Mouse (Mus musculus) limb, embryonic 14.5 days (tissue): ENCODE data around the gene Fam102a. TPM values are rescaled to one million over a fixed set of nuclear protein-coding genes. Genes with fewer than 3 reads are reported as not detected.
A peak's percentile ranks its signal among the peaks of the same experiment; 100 is the strongest.

Source experiments
- ATAC-seq: fragments of 200-750 bp; cut with Nextera tagmentation; 2 replicates; pipeline ENCODE4 v1.8.0; 2017; ENCODE audit warnings: low read depth, moderate number of reproducible peaks, moderate TSS enrichment; ENCODE audit not compliant: low FRiP score
- DNase-seq: peaks from one replicate; pipeline ENCODE4 v3.0.0-alpha.2; 2015; ENCODE audit warnings: low spot score
- H3K27ac ChIP-seq: fragments of 300-500 bp; sonication (generic); replicated peaks from 2 replicates; pipeline ENCODE4 v1.5.1; 2014; ENCODE audit warnings: low read depth, mild to moderate bottlenecking, low read length, moderate library complexity, mixed read lengths
- H3K27me3 ChIP-seq: fragments of 300-500 bp; sonication (generic); 2 replicates; pipeline ENCODE4 v1.6.1; 2014; ENCODE audit warnings: low read length, mixed read lengths; ENCODE audit not compliant: control insufficient read depth, insufficient read depth
- H3K36me3 ChIP-seq: fragments of 300-500 bp; sonication (generic); 2 replicates; pipeline ENCODE4 v1.6.1; 2014; ENCODE audit warnings: mild to moderate bottlenecking, low read length, moderate library complexity, mixed read lengths; ENCODE audit not compliant: control insufficient read depth, insufficient read depth
- H3K4me1 ChIP-seq: fragments of 300-500 bp; sonication (generic); 2 replicates; pipeline ENCODE4 v1.6.1; 2014; ENCODE audit warnings: antibody characterized with exemption, low read length, mixed read lengths; ENCODE audit not compliant: control insufficient read depth, insufficient read depth
- H3K4me2 ChIP-seq: fragments of 300-500 bp; sonication (generic); replicated peaks from 2 replicates; pipeline ENCODE4 v1.6.1; 2014; ENCODE audit warnings: low read depth, mild to moderate bottlenecking, low read length, moderate library complexity; ENCODE audit not compliant: severe bottlenecking
- H3K4me3 ChIP-seq: fragments of 300-500 bp; sonication (generic); replicated peaks from 2 replicates; pipeline ENCODE4 v1.5.1; 2014; ENCODE audit warnings: low read length
- H3K9ac ChIP-seq: fragments of 300-500 bp; sonication (generic); 2 replicates; pipeline ENCODE4 v1.6.1; 2014; ENCODE audit warnings: mild to moderate bottlenecking, low read depth, low read length, moderate library complexity; ENCODE audit not compliant: severe bottlenecking
- H3K9me3 ChIP-seq: fragments of 300-500 bp; sonication (generic); 2 replicates; pipeline ENCODE4 v1.6.1; 2016; ENCODE audit warnings: low read length; ENCODE audit not compliant: control insufficient read depth
- POLR2A ChIP-seq: fragments of 200-500 bp; IDR thresholded peaks from 2 replicates; pipeline ENCODE4 v1.8.0; 2012; ENCODE audit warnings: inconsistent platforms, mild to moderate bottlenecking, moderate library complexity, borderline replicate concordance; ENCODE audit not compliant: insufficient read depth, insufficient read length; ENCODE audit errors: extremely low read depth
- WGBS: fragments of 180-500 bp; shearing (Covaris S2); extraction: QIAGEN DNeasy Blood & Tissue Kit; methylation state at CpG from one replicate; pipeline ENCODE4 v1.1.7; 2014; 5-methylcytosine and 5-hydroxymethylcytosine counted together
- polyA plus RNA-seq, 2 experiments: library from polyadenylated mRNA; depleted of rRNA in 1 of 2; stranded (reverse) in 1 of 2; unstranded in 1 of 2; fragments of >200 nt; fragmentation: Nextera tagmentation in 1 of 2; extraction: Ambion mirVana in 1 of 2; gene quantifications; 2 replicates each; pipeline versions ENCODE4 v1.2.1 to v1.2.3; 2012 to 2014

Fam102a gene
- polyA plus RNA-seq, 2 experiments = 15.3 to 17.2 TPM

DNA sequence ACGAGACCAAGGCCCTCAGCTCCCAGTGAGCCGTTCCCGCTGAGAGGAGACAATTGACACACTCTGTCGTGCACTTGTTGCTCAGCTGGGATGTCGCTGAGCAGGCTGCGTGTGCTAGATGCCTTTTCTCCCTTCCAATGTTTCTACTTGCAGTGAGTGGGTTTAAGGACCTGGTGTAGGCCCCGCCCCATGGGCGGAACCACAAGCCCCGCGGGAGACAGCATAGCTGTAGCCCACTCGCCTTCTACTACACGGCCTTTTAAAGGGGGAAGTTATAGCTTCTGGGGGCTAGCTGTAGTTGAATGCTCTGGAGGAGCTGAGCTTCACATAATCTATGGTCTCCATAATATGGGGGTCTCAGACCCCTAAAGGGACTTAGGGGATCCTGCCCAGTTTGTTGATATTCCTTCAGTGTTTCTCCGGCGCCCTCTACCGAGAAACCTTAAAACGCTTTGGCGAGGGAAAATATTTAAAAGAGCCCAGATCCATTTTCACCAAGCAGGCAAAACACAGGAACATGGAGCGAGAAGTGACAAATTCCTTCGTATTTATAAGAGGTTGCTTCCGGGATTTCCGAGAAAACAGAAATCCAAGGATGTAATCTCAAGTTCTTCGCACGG lies 75.6 kb downstream of the Fam102a start:
- WGBS = 17% methylated on average over 23 of the region's 23 CpGs
- Histone ChIP-seq H3K27ac (no peak overlapping the region), H3K9me3 (no peaks in the 10 kb centered on the region), H3K27me3 (no peaks in the 10 kb centered on the region), H3K9ac (peak overlapping the region; percentile 6; the same call in 1 of the 2 replicates), H3K4me3 (peak overlapping the region; percentile 29), H3K36me3 (peaks cover 24% of the 10 kb centered on the region), H3K4me2 (peak overlapping the region; percentile 44), H3K4me1 (peaks cover 22% of the 10 kb centered on the region)
- no peak for TF ChIP-seq POLR2A
- ATAC-seq (no peak), DNase-seq (peak; percentile 59)

DNA sequence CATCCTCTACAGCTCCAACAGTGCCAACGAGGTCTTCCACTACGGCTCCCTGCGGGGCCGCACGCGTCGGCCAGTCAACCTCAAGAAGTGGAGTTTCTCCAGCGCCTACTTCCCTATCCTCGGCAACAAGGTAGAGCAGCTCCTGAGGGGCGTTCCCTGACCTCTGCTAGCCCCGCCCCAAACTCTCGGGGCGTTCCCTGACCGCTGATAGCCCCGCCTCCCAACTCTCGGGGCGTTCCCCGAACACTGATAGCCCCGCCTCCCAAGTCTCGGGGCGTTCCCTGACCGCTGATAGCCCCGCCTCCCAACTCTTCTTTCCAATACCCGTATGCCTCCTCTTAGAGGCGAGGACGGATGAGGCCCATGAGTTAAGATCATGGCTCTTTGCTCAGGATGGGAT lies 77.1 kb downstream of the Fam102a start:
- no peak overlapping the region for H3K4me2 ChIP-seq
- 70% methylated on average over 26 of the region's 26 CpGs for WGBS
- no peak for ATAC-seq
- no peak for DNase-seq
- TF ChIP-seq POLR2A = no peak
- H3K4me1 ChIP-seq = peaks cover 20% of the 10 kb centered on the region
- no peak overlapping the region for H3K27ac ChIP-seq
- no peaks in the 10 kb centered on the region for H3K9me3 ChIP-seq
- no peak overlapping the region for H3K4me3 ChIP-seq
- H3K36me3 ChIP-seq = peaks cover 34% of the 10 kb centered on the region
- H3K9ac ChIP-seq = no peak overlapping the region
- no peaks in the 10 kb centered on the region for H3K27me3 ChIP-seq

DNA sequence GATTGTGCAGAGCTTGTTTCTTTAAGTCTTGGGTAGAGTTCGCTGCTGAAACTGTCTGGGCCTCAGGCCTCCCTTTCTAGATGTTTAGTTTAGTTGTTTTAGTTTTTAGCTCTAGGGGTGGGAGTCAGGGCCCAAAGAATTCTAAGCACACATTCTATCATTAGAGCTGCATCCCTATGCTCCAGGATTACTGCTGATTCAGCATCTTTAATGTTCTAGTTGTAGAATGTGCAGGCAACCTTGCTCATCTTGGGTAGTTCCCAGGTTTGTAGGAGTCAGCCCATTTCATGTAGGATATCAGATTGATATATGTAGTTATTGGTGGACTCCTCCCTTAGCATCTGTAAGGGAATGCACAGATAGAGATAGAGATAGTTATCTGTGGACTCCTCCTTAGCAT lies 82.0 kb downstream of the Fam102a start:
- ATAC-seq (no peak), DNase-seq (no peak)
- Histone ChIP-seq H3K27ac (no peak overlapping the region), H3K27me3 (no peaks in the 10 kb centered on the region), H3K9me3 (no peaks in the 10 kb centered on the region; the same call in 1 of the 2 replicates), H3K4me3 (no peak overlapping the region), H3K9ac (no peak overlapping the region), H3K4me1 (peaks cover 29% of the 10 kb centered on the region), H3K36me3 (peaks cover 50% of the 10 kb centered on the region), H3K4me2 (no peak overlapping the region)
- no peak for TF ChIP-seq POLR2A
- 97% methylated on average over 1 of the region's 1 CpGs for WGBS

DNA sequence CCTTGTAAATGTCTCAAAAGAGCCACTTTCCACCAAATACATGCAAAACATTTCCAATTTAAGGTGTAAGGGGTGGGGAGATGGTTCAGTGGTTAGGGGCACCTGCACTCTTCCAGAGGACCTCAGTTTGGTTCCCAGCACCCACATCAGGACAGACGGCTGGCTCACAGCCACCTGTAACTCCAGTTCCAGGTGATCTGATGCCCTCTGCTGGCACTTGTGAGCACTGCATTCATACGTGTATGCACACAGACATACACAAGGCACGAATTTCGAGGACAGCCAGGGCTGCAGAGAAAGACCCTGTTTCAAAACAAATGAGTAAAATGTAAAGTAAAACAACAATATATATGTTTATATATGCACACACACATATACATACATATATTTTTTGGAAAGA lies 82.5 kb downstream of the Fam102a start:
- Histone ChIP-seq H3K4me3 (no peak overlapping the region), H3K4me1 (peaks cover 29% of the 10 kb centered on the region), H3K27me3 (no peaks in the 10 kb centered on the region), H3K36me3 (peaks cover 46% of the 10 kb centered on the region), H3K9me3 (no peaks in the 10 kb centered on the region; the same call in 1 of the 2 replicates), H3K9ac (no peak overlapping the region), H3K4me2 (no peak overlapping the region), H3K27ac (no peak overlapping the region)
- 91% methylated on average over 4 of the region's 4 CpGs for WGBS
- no peak for ATAC-seq
- TF ChIP-seq POLR2A = no peak
- no peak for DNase-seq

DNA sequence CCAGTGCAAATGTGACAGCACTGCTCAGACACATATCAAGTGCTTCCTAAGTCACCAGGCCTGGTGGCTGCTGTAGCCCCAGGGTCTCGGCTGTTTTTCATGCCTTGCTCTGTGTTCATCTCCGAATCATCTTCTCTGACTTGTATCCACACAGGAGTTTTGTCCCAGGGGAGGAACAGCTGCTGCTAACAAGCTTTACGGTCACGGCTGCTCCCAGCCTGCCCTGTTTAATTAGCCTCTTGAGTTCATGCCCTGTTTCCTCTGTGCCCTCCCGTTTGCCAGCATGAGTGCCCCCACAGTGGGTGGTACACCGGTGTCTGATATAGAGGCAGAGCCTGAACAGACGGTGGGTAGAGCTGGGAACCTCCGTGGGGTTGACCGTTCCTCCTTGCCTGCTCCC lies 82.9 kb downstream of the Fam102a start:
- no peak overlapping the region for H3K4me2 ChIP-seq
- WGBS = 66% methylated on average over 9 of the region's 9 CpGs
- ATAC-seq (no peak), DNase-seq (no peak)
- TF ChIP-seq POLR2A = no peak
- no peaks in the 10 kb centered on the region; the same call in 1 of the 2 replicates for H3K9me3 ChIP-seq
- H3K27ac ChIP-seq = no peak overlapping the region
- H3K9ac ChIP-seq = no peak overlapping the region
- peaks cover 44% of the 10 kb centered on the region for H3K36me3 ChIP-seq
- no peak overlapping the region for H3K4me3 ChIP-seq
- no peaks in the 10 kb centered on the region for H3K27me3 ChIP-seq
- H3K4me1 ChIP-seq = peaks cover 29% of the 10 kb centered on the region

Other genes starting within 250 kb of the Fam102a start
- 56.4 and 63.1 TPM in 2 replicates for gene Golga2, start 247.9 kb upstream of the Fam102a start, polyA plus RNA-seq (2012; rRNA removed)
- gene Golga2, start 247.9 kb upstream of the Fam102a start, polyA plus RNA-seq (2014; fragmentation: Nextera tagmentation; extraction: Ambion mirVana) = 32.4 and 33.3 TPM in 2 replicates
- gene Swi5, start 247.3 kb upstream of the Fam102a start, polyA plus RNA-seq (2012; rRNA removed) = 272 and 324 TPM in 2 replicates
- gene Swi5, start 247.3 kb upstream of the Fam102a start, polyA plus RNA-seq (2014; fragmentation: Nextera tagmentation; extraction: Ambion mirVana) = 221 and 244 TPM in 2 replicates
- gene Ciz1, start 183.0 kb upstream of the Fam102a start, polyA plus RNA-seq (2012; rRNA removed) = 196 and 266 TPM in 2 replicates
- 39.5 and 46.5 TPM in 2 replicates for gene Ciz1, start 183.0 kb upstream of the Fam102a start, polyA plus RNA-seq (2014; fragmentation: Nextera tagmentation; extraction: Ambion mirVana)
- 318 and 459 TPM in 2 replicates for gene Dnm1, start 182.0 kb upstream of the Fam102a start, polyA plus RNA-seq (2012; rRNA removed)
- 46.0 and 60.1 TPM in 2 replicates for gene Dnm1, start 182.0 kb upstream of the Fam102a start, polyA plus RNA-seq (2014; fragmentation: Nextera tagmentation; extraction: Ambion mirVana)
- gene 1110008P14Rik, start 153.4 kb upstream of the Fam102a start, polyA plus RNA-seq (2012; rRNA removed) = 51.3 and 76.1 TPM in 2 replicates
- gene 1110008P14Rik, start 153.4 kb upstream of the Fam102a start, polyA plus RNA-seq (2014; fragmentation: Nextera tagmentation; extraction: Ambion mirVana) = 55.3 and 66.9 TPM in 2 replicates
- gene Lcn2, start 147.1 kb upstream of the Fam102a start, polyA plus RNA-seq (2012; rRNA removed) = 1.3 and 2.4 TPM in 2 replicates
- gene Lcn2, start 147.1 kb upstream of the Fam102a start, polyA plus RNA-seq (2014; fragmentation: Nextera tagmentation; extraction: Ambion mirVana) = 0.97 and 2.8 TPM in 2 replicates
- gene Ptges2, start 139.4 kb upstream of the Fam102a start, polyA plus RNA-seq (2012; rRNA removed) = 29.3 and 30.5 TPM in 2 replicates
- 26.5 and 30.3 TPM in 2 replicates for gene Ptges2, start 139.4 kb upstream of the Fam102a start, polyA plus RNA-seq (2014; fragmentation: Nextera tagmentation; extraction: Ambion mirVana)
- 4.5 and 5.1 TPM in 2 replicates for gene Naif1, start 84.9 kb upstream of the Fam102a start, polyA plus RNA-seq (2012; rRNA removed)
- 4.2 and 5.4 TPM in 2 replicates for gene Naif1, start 84.9 kb upstream of the Fam102a start, polyA plus RNA-seq (2014; fragmentation: Nextera tagmentation; extraction: Ambion mirVana)
- gene Slc25a25, start 83.9 kb upstream of the Fam102a start, polyA plus RNA-seq (2012; rRNA removed) = 17.4 and 19.2 TPM in 2 replicates
- 12.7 and 15.1 TPM in 2 replicates for gene Slc25a25, start 83.9 kb upstream of the Fam102a start, polyA plus RNA-seq (2014; fragmentation: Nextera tagmentation; extraction: Ambion mirVana)
- gene Dpm2, start 35.5 kb downstream of the Fam102a start, polyA plus RNA-seq (2012; rRNA removed) = 146 and 178 TPM in 2 replicates
- 122 TPM in 2 replicates for gene Dpm2, start 35.5 kb downstream of the Fam102a start, polyA plus RNA-seq (2014; fragmentation: Nextera tagmentation; extraction: Ambion mirVana)
- gene Pip5kl1, start 39.5 kb downstream of the Fam102a start, polyA plus RNA-seq (2012; rRNA removed) = 1.9 and 3.1 TPM in 2 replicates
- gene Pip5kl1, start 39.5 kb downstream of the Fam102a start, polyA plus RNA-seq (2014; fragmentation: Nextera tagmentation; extraction: Ambion mirVana) = 0.43 and 1.3 TPM in 2 replicates
- gene 9430097D07Rik, start 40.4 kb downstream of the Fam102a start, polyA plus RNA-seq (2012; rRNA removed) = 0.09 TPM in 1 of 2 replicates, not detected in the other
- gene 9430097D07Rik, start 40.4 kb downstream of the Fam102a start, polyA plus RNA-seq (2014; fragmentation: Nextera tagmentation; extraction: Ambion mirVana) = 0.17 TPM in 1 of 2 replicates, not detected in the other
- 31.8 and 44.9 TPM in 2 replicates for gene St6galnac4, start 51.8 kb downstream of the Fam102a start, polyA plus RNA-seq (2012; rRNA removed)
- 33.3 and 33.9 TPM in 2 replicates for gene St6galnac4, start 51.8 kb downstream of the Fam102a start, polyA plus RNA-seq (2014; fragmentation: Nextera tagmentation; extraction: Ambion mirVana)
- gene St6galnac6, start 64.4 kb downstream of the Fam102a start, polyA plus RNA-seq (2012; rRNA removed) = 39.2 and 52.9 TPM in 2 replicates
- gene St6galnac6, start 64.4 kb downstream of the Fam102a start, polyA plus RNA-seq (2014; fragmentation: Nextera tagmentation; extraction: Ambion mirVana) = 10.7 and 11.7 TPM in 2 replicates
- 25.5 and 26.7 TPM in 2 replicates for gene Ak1, start 86.4 kb downstream of the Fam102a start, polyA plus RNA-seq (2012; rRNA removed)
- 44.1 and 56.2 TPM in 2 replicates for gene Ak1, start 86.4 kb downstream of the Fam102a start, polyA plus RNA-seq (2014; fragmentation: Nextera tagmentation; extraction: Ambion mirVana)
- 61.4 and 91.8 TPM in 2 replicates for gene Eng, start 111.3 kb downstream of the Fam102a start, polyA plus RNA-seq (2012; rRNA removed)
- gene Eng, start 111.3 kb downstream of the Fam102a start, polyA plus RNA-seq (2014; fragmentation: Nextera tagmentation; extraction: Ambion mirVana) = 49.3 and 52.2 TPM in 2 replicates
- 75.7 and 101 TPM in 2 replicates for gene Fpgs, start 168.8 kb downstream of the Fam102a start, polyA plus RNA-seq (2012; rRNA removed)
- gene Fpgs, start 168.8 kb downstream of the Fam102a start, polyA plus RNA-seq (2014; fragmentation: Nextera tagmentation; extraction: Ambion mirVana) = 30.7 and 33.4 TPM in 2 replicates
- 211 and 240 TPM in 2 replicates for gene Cdk9, start 177.7 kb downstream of the Fam102a start, polyA plus RNA-seq (2012; rRNA removed)
- 84.7 and 87.1 TPM in 2 replicates for gene Cdk9, start 177.7 kb downstream of the Fam102a start, polyA plus RNA-seq (2014; fragmentation: Nextera tagmentation; extraction: Ambion mirVana)
- 36.8 and 52.0 TPM in 2 replicates for gene Sh2d3c, start 185.7 kb downstream of the Fam102a start, polyA plus RNA-seq (2012; rRNA removed)
- 18.5 and 20.3 TPM in 2 replicates for gene Sh2d3c, start 185.7 kb downstream of the Fam102a start, polyA plus RNA-seq (2014; fragmentation: Nextera tagmentation; extraction: Ambion mirVana)
- 0.14 and 0.15 TPM in 2 replicates for gene 6330409D20Rik, start 205.7 kb downstream of the Fam102a start, polyA plus RNA-seq (2012; rRNA removed)
- gene 6330409D20Rik, start 205.7 kb downstream of the Fam102a start, polyA plus RNA-seq (2014; fragmentation: Nextera tagmentation; extraction: Ambion mirVana) = not detected in 2 replicates
- 82.6 and 169 TPM in 2 replicates for gene Tor2a, start 221.9 kb downstream of the Fam102a start, polyA plus RNA-seq (2012; rRNA removed)
- 81.2 and 86.2 TPM in 2 replicates for gene Tor2a, start 221.9 kb downstream of the Fam102a start, polyA plus RNA-seq (2014; fragmentation: Nextera tagmentation; extraction: Ambion mirVana)
- gene Ttc16, start 240.3 kb downstream of the Fam102a start, polyA plus RNA-seq (2012; rRNA removed) = 0.47 and 0.70 TPM in 2 replicates
- 0.12 and 0.15 TPM in 2 replicates for gene Ttc16, start 240.3 kb downstream of the Fam102a start, polyA plus RNA-seq (2014; fragmentation: Nextera tagmentation; extraction: Ambion mirVana)
- 11.3 and 11.5 TPM in 2 replicates for gene Ptrh1, start 240.5 kb downstream of the Fam102a start, polyA plus RNA-seq (2012; rRNA removed)
- 5.1 and 5.8 TPM in 2 replicates for gene Ptrh1, start 240.5 kb downstream of the Fam102a start, polyA plus RNA-seq (2014; fragmentation: Nextera tagmentation; extraction: Ambion mirVana)
- 0.04 and 0.05 TPM in 2 replicates for gene Cfap157, start 249.1 kb downstream of the Fam102a start, polyA plus RNA-seq (2012; rRNA removed)
- 0.11 and 0.12 TPM in 2 replicates for gene Cfap157, start 249.1 kb downstream of the Fam102a start, polyA plus RNA-seq (2014; fragmentation: Nextera tagmentation; extraction: Ambion mirVana)